In genomic region chr9:78775462-78775861, GRCm38 (mm10) we compare ENCODE assay signal across 9 mouse cellular contexts.
DNase-seq lines count a peak whose midpoint lies in the region; ATAC-seq and TF ChIP-seq lines count a peak whose summit lies in the region.
"Had no signal": no experiment of that assay in that cellular context is flagged by ENCODE, and none has a peak within 500 bp of the region (broad histone marks: within the 10 kb centered on the region; RNA-seq: fewer than 3 reads in every experiment).

No protein-coding gene starts in this region.

- no peak overlapping the region for H3K4me3 ChIP-seq in heart, embryonic 15.5 days
- no peak overlapping the region for H3K4me3 ChIP-seq in G1E (ENCODE audit: low read depth, low read length)
- no peak overlapping the region for H3K4me3 ChIP-seq in midbrain, embryonic 11.5 days (ENCODE audit: low read depth, low read length)

- H3K9ac ChIP-seq in heart, embryonic 15.5 days = no peak overlapping the region
- H3K9ac ChIP-seq in midbrain, embryonic 11.5 days (ENCODE audit: low read length) = no peak overlapping the region

- H3K9me3 ChIP-seq in heart, embryonic 15.5 days (replicated peaks) = no peaks in the 10 kb centered on the region
- H3K9me3 ChIP-seq in G1E (replicated peaks) = no peaks in the 10 kb centered on the region
- H3K9me3 ChIP-seq in midbrain, embryonic 11.5 days (ENCODE audit: control insufficient read depth, low read length) = no peaks in the 10 kb centered on the region

- no peak for ATAC-seq in heart, embryonic 15.5 days (replicated peaks; ENCODE audit: insufficient number of reproducible peaks, insufficient read depth, low FRiP score, low read depth)
- ATAC-seq in G1E (ENCODE audit: extremely low read depth, insufficient number of reproducible peaks, low FRiP score, poor library complexity, severe bottlenecking) = no peak
- peak; percentile 48; the same call in 1 of the 2 replicates for ATAC-seq in midbrain, embryonic 11.5 days (ENCODE audit: low FRiP score)

- H3K4me1 ChIP-seq in heart, embryonic 15.5 days (replicated peaks) = peaks cover 3% of the 10 kb centered on the region; the same call in 1 of the 2 replicates
- H3K4me1 ChIP-seq in G1E (ENCODE audit: insufficient read depth, low read depth, low read length) = no peaks in the 10 kb centered on the region
- no peaks in the 10 kb centered on the region for H3K4me1 ChIP-seq in midbrain, embryonic 11.5 days (ENCODE audit: control insufficient read depth, insufficient read depth, low read length)

- intact Hi-C loops in heart, postnatal 10 days (cut with DNase I) = loop anchor here (1.0 to 10.0 kb wide), 2 partner anchors 946 to 1249 kb away; no protein-coding TSS in a partner anchor

- WGBS in heart, embryonic 15.5 days = 7% methylated on average over 5 of the region's 5 CpGs
- 16% methylated on average over 5 of the region's 5 CpGs for WGBS in midbrain, embryonic 11.5 days

- H3K36me3 ChIP-seq in heart, embryonic 15.5 days = no peaks in the 10 kb centered on the region
- H3K36me3 ChIP-seq in G1E (replicated peaks) = no peaks in the 10 kb centered on the region
- no peaks in the 10 kb centered on the region for H3K36me3 ChIP-seq in midbrain, embryonic 11.5 days (ENCODE audit: control insufficient read depth, insufficient read depth, low read length)

- no peak; the same call in 1 of the 2 replicates for TF ChIP-seq CTCF in G1E (IDR thresholded peaks at IDR 0.05; ENCODE audit: low read depth, low read length)

- 0 out of 2 replicates have a peak overlapping the region, but pooled peaks have one; percentile 8 for H3K4me2 ChIP-seq in heart, embryonic 15.5 days
- H3K4me2 ChIP-seq in midbrain, embryonic 11.5 days = no peak overlapping the region

- no peak for DNase-seq in heart, adult 8-10 months (ENCODE audit: low spot score)
- DNase-seq in G1E (ENCODE audit: low spot score) = peak; percentile 8
- DNase-seq in cerebellum, postnatal 25 days = peak; percentile 53 to 79
- peak; percentile 40 to 67 for DNase-seq in heart, postnatal 10 days
- peak; percentile 8 for DNase-seq in left cerebral cortex, adult 11 months (ENCODE audit: low spot score)
- peak; percentile 84 for DNase-seq in midbrain, embryonic 11.5 days (ENCODE audit: low spot score, missing footprints)
- peak; percentile 27 to 62 for DNase-seq in urinary bladder, postnatal 4 days (ENCODE audit: low spot score in 2 of 2)

- no peaks in the 10 kb centered on the region for H3K27me3 ChIP-seq in heart, embryonic 15.5 days
- H3K27me3 ChIP-seq in G1E (ENCODE audit: insufficient read depth, low read length) = no peaks in the 10 kb centered on the region; the same call in 1 of the 2 replicates
- no peaks in the 10 kb centered on the region for H3K27me3 ChIP-seq in midbrain, embryonic 11.5 days (ENCODE audit: control insufficient read depth, insufficient read depth, low read length)

- no peak overlapping the region for H3K27ac ChIP-seq in heart, embryonic 15.5 days
- H3K27ac ChIP-seq in midbrain, embryonic 11.5 days (ENCODE audit: low read depth, low read length) = no peak overlapping the region
- H3K27ac ChIP-seq: macrophage had no signal
